Comparison of ENCODE assay signal across 12 mouse cellular contexts in genomic region chr5:118623797-118624196, GRCm38 (mm10).
"Had no signal": no experiment of that assay in that cellular context is flagged by ENCODE, and none has a peak within 500 bp of the region (broad histone marks: within the 10 kb centered on the region; RNA-seq: fewer than 3 reads in every experiment).

No protein-coding gene starts in this region.

- H3K27ac ChIP-seq: limb, embryonic 13.5 days; liver, embryonic 14.5 days; lung, embryonic 15.5 days; midbrain, embryonic 13.5 days had no signal

- DNase-seq: kidney, adult 8-10 months; kidney, postnatal 36 days; left cerebral cortex, postnatal 4 days; right cerebral cortex, adult 18-20 months; right cerebral cortex, postnatal 4 days; spleen, adult 18-20 months; thymus, adult 18-20 months; thymus, postnatal 14 days had no signal

- H3K4me3 ChIP-seq: limb, embryonic 13.5 days; lung, embryonic 15.5 days; midbrain, embryonic 13.5 days had no signal

- H3K27me3 ChIP-seq: limb, embryonic 13.5 days; lung, embryonic 15.5 days; midbrain, embryonic 13.5 days had no signal

- H3K4me2 ChIP-seq: limb, embryonic 13.5 days; lung, embryonic 15.5 days; midbrain, embryonic 13.5 days had no signal

- H3K36me3 ChIP-seq: limb, embryonic 13.5 days; lung, embryonic 15.5 days; midbrain, embryonic 13.5 days had no signal

- ATAC-seq: midbrain, embryonic 13.5 days had no signal

- H3K9me3 ChIP-seq: limb, embryonic 13.5 days; lung, embryonic 15.5 days; midbrain, embryonic 13.5 days had no signal

- H3K9ac ChIP-seq: limb, embryonic 13.5 days; liver, embryonic 14.5 days; lung, embryonic 15.5 days; midbrain, embryonic 13.5 days had no signal
